Mouse (Mus musculus): ENCODE measurements around the gene Chp2.

Gene Chp2

GRCm38 (mm10) chr7:122219315-122219801 lies at the start of gene Chp2:
Gene Chp2 (plus strand): TSS chr7:122219496.
- DNase-seq: peak; percentile 41 to 49

GRCm38 (mm10) chr7:122170705-122171104 lies 48.6 kb upstream of the Chp2 start:
- DNase-seq: no peak

GRCm38 (mm10) chr7:122171613-122172012 lies 47.7 kb upstream of the Chp2 start:
- DNase-seq: no peak

GRCm38 (mm10) chr7:122180720-122181119 lies 38.6 kb upstream of the Chp2 start:
- DNase-seq: no peak

- DNase-seq: no peak
Measured at GRCm38 (mm10) chr7:122184569-122184968, 34.7 kb upstream of the Chp2 start.

- no peak for DNase-seq
Measured at GRCm38 (mm10) chr7:122186043-122186442, 33.3 kb upstream of the Chp2 start, which contains the start of gene Ern2. Gene Ern2 (minus strand): TSS chr7:122186207.

GRCm38 (mm10) chr7:122189484-122189883 lies 29.8 kb upstream of the Chp2 start:
- DNase-seq: peak in 1 of 2 experiments; percentile 69

- no peak for DNase-seq
Measured at GRCm38 (mm10) chr7:122191097-122191496, 28.2 kb upstream of the Chp2 start.

GRCm38 (mm10) chr7:122193919-122194318 lies 25.4 kb upstream of the Chp2 start:
- DNase-seq: no peak

- peak; percentile 9 to 56 for DNase-seq
Measured at GRCm38 (mm10) chr7:122196771-122197170, 22.5 kb upstream of the Chp2 start.

GRCm38 (mm10) chr7:122197306-122197705 lies 22.0 kb upstream of the Chp2 start:
- DNase-seq: peak in 1 of 2 experiments; percentile 83

GRCm38 (mm10) chr7:122199296-122199695 lies 20.0 kb upstream of the Chp2 start:
- DNase-seq: peak in 1 of 2 experiments; percentile 20

GRCm38 (mm10) chr7:122203936-122204335 lies 15.4 kb upstream of the Chp2 start:
- no peak for DNase-seq

GRCm38 (mm10) chr7:122206121-122206520 lies 13.2 kb upstream of the Chp2 start:
- DNase-seq: no peak

- no peak for DNase-seq
Measured at GRCm38 (mm10) chr7:122208276-122209021, 10.8 kb upstream of the Chp2 start.

GRCm38 (mm10) chr7:122226020-122226742 lies 6.9 kb downstream of the Chp2 start:
- no peak for DNase-seq

GRCm38 (mm10) chr7:122226744-122227143 lies 7.4 kb downstream of the Chp2 start:
- DNase-seq: no peak

GRCm38 (mm10) chr7:122229306-122229705 lies 10.0 kb downstream of the Chp2 start:
- DNase-seq: no peak

GRCm38 (mm10) chr7:122229916-122230315 lies 10.6 kb downstream of the Chp2 start:
- DNase-seq: no peak

GRCm38 (mm10) chr7:122230866-122231265 lies 11.6 kb downstream of the Chp2 start:
- no peak for DNase-seq

- DNase-seq: no peak
Measured at GRCm38 (mm10) chr7:122238939-122239338, 19.6 kb downstream of the Chp2 start.

GRCm38 (mm10) chr7:122240413-122241119 lies 21.3 kb downstream of the Chp2 start:
- no peak for DNase-seq

GRCm38 (mm10) chr7:122242260-122242659 lies 23.0 kb downstream of the Chp2 start:
- peak in 1 of 2 experiments; percentile 27 for DNase-seq

Data from kidney, postnatal 25 days (tissue).